Mouse (Mus musculus) heart, embryonic 15.5 days (tissue): ENCODE measurements around the gene Msx1. TPM values are rescaled to one million over a fixed set of nuclear protein-coding genes. Genes with fewer than 3 reads are reported as not detected.

ENCODE experiments used
- ATAC-seq: fragments of 200-750 bp; cut with Nextera tagmentation; replicated peaks from 2 replicates; pipeline ENCODE4 v1.8.0; 2017; ENCODE audit warnings: low read depth, moderate TSS enrichment; ENCODE audit not compliant: insufficient number of reproducible peaks, insufficient read depth, low FRiP score
- H3K27ac ChIP-seq: fragments of 300-500 bp; sonication (generic); 2 replicates; pipeline ENCODE4 v1.5.1; 2015; ENCODE audit warnings: mild to moderate bottlenecking, inconsistent platforms
- H3K27me3 ChIP-seq: fragments of 300-500 bp; sonication (generic); 2 replicates; pipeline ENCODE4 v1.6.1; 2015; ENCODE audit warnings: inconsistent platforms
- H3K36me3 ChIP-seq: fragments of 300-500 bp; sonication (generic); 2 replicates; pipeline ENCODE4 v1.6.1; 2015; ENCODE audit warnings: mild to moderate bottlenecking, inconsistent platforms
- H3K4me1 ChIP-seq: fragments of 300-500 bp; sonication (generic); replicated peaks from 2 replicates; pipeline ENCODE4 v1.6.1; 2015; ENCODE audit warnings: inconsistent platforms
- H3K4me2 ChIP-seq: fragments of 300-500 bp; sonication (generic); 2 replicates; pipeline ENCODE4 v1.6.1; 2015; ENCODE audit warnings: inconsistent platforms, mild to moderate bottlenecking, moderate library complexity
- H3K4me3 ChIP-seq: fragments of 300-500 bp; sonication (generic); 2 replicates; pipeline ENCODE4 v1.5.1; 2015; ENCODE audit warnings: mild to moderate bottlenecking, inconsistent platforms
- H3K9ac ChIP-seq: fragments of 300-500 bp; sonication (generic); 2 replicates; pipeline ENCODE4 v1.6.1; 2015; ENCODE audit warnings: mild to moderate bottlenecking, inconsistent platforms
- H3K9me3 ChIP-seq: fragments of 300-500 bp; sonication (generic); replicated peaks from 2 replicates; pipeline ENCODE4 v1.6.1; 2016; ENCODE audit warnings: inconsistent platforms
- WGBS: fragments of 180-500 bp; shearing (Covaris S2); methylation state at CpG from one replicate; pipeline ENCODE4 v1.1.7; 2015; ENCODE audit warnings: mixed read lengths; 5-methylcytosine and 5-hydroxymethylcytosine counted together
- polyA plus RNA-seq: library from polyadenylated mRNA; unstranded; fragments of >200 nt; fragmentation: Nextera tagmentation; extraction: Ambion mirVana; gene quantifications from 2 replicates; pipeline ENCODE4 v1.2.1, GENCODE M21; 2015

The Msx1 gene
- polyA plus RNA-seq, 1 experiment from 2014 or later, result 8.9 TPM

DNA sequence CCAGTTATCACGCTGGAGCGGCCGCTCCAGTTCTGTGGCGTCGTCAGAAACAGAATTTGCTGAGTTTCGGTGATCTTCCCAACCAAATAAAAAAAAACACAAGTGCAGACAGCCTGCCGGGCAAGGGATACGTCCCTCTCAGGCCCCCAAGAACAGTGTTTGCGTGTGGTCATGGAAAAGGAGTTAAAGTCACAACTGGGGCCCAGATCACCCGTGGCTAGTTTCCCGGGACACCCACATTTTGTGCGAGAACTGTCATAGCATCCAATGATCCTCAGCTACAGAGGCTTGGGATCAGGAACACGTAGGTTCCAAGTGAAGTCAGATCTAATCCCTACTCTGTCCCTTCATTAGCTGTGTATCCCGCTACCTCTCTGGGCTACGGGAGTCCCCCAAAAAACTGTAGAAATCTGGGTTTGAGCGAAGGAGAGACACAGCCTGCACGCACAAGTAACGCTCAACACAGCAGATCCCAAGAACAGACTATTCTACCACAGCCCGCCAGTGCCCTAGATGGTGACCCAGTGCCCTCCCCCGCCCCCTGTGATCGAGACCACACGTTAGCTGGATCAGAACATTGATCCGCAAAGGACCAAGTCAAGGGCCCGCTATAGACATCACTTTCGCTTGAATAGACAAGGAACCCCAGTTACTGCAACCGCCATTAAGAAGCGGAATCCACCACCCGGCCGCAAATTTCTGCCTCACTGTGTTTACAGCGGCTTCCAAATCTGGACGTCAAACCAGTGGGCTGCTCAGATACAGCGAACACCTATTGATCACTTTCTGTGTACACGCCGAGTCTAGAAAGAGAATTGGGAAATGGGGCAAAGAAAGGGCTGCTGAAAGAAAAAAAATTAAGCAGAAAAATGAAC lies 6.5 kb downstream of the Msx1 start:
- no peaks in the 10 kb centered on the region for H3K9me3 ChIP-seq
- peaks cover 95% of the 10 kb centered on the region for H3K27me3 ChIP-seq
- H3K36me3 ChIP-seq, result no peaks in the 10 kb centered on the region
- no peak overlapping the region for H3K9ac ChIP-seq
- no peak overlapping the region for H3K27ac ChIP-seq
- WGBS, result 6% methylated on average over 34 of the region's 34 CpGs
- H3K4me3 ChIP-seq, result peak overlapping the region; percentile 25; the same call in 1 of the 2 replicates
- ATAC-seq, result no peak
- peaks cover 19% of the 10 kb centered on the region for H3K4me1 ChIP-seq
- H3K4me2 ChIP-seq, result 0 out of 2 replicates have a peak overlapping the region, but pooled peaks have one; percentile 46

DNA sequence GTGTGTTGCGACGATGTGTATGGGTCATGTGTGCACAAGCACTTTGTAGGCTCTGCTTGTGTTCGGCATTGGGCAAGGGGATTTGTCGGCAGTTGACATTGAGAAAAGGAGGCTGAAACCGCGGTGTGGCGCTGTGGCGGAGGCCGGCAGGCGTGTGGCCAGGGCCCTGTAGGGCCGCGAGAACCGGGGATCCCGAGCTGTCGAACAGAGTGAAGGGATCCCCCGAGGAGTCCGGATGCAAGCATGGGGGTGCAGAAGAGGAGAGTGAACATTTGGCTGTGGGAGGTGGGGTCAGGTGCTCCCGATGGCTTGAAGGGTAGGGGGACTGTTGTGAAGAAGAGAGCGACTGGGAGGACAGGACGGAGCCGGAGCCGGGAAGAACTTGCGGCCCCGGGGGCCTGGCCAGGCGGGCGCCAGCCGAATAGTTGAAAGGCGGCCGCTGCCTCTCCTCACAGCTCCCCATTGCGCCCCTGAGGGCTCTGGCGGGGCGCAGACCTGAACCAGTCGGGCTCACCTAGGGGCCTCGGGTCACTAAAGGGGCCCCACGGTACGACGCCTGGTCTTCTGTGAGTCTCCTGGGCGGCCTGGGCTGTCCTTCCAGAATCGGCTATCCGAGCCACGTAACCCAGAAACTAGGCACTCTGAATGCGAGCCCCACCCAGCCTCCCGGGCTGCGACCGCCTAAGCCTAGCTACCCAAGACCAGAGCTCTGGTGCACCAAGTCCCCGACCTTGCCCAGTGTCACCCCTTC lies 7.3 kb downstream of the Msx1 start:
- H3K4me2 ChIP-seq, result peak overlapping the region; percentile 46
- no peak overlapping the region for H3K9ac ChIP-seq
- WGBS, result 2% methylated on average over 46 of the region's 46 CpGs
- 0 out of 2 replicates have a peak, but pooled peaks have one; percentile 36 for ATAC-seq
- H3K4me3 ChIP-seq, result peak overlapping the region; percentile 25
- H3K9me3 ChIP-seq, result no peaks in the 10 kb centered on the region
- no peak overlapping the region for H3K27ac ChIP-seq
- no peaks in the 10 kb centered on the region for H3K36me3 ChIP-seq
- H3K27me3 ChIP-seq, result peaks cover 87% of the 10 kb centered on the region
- H3K4me1 ChIP-seq, result peaks cover 16% of the 10 kb centered on the region

DNA sequence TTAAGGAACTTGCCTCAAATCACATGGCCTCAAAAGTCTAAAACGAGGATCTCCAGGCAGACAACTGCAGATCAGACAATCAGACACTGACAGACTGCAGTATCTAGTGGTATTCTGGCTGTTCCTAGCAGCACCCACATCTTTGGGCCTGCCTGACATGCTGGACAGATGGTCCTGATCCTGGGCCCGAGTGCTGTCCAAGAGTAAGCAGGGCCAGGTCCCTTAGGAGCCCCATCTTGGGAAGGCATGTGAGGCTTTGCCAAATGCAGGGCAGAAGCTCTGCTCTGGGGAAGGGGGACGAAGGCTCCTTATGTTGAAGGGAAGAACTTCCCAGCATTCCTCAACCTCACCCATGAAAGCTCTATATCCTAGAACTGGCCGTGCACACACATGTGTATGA lies 8.5 kb downstream of the Msx1 start:
- no peak overlapping the region for H3K9ac ChIP-seq
- WGBS, result 78% methylated on average over 4 of the region's 4 CpGs
- no peak for ATAC-seq
- H3K9me3 ChIP-seq, result no peaks in the 10 kb centered on the region
- H3K4me3 ChIP-seq, result no peak overlapping the region
- H3K4me1 ChIP-seq, result peaks cover 12% of the 10 kb centered on the region
- no peaks in the 10 kb centered on the region for H3K36me3 ChIP-seq
- H3K4me2 ChIP-seq, result no peak overlapping the region
- no peak overlapping the region for H3K27ac ChIP-seq
- H3K27me3 ChIP-seq, result peaks cover 75% of the 10 kb centered on the region

DNA sequence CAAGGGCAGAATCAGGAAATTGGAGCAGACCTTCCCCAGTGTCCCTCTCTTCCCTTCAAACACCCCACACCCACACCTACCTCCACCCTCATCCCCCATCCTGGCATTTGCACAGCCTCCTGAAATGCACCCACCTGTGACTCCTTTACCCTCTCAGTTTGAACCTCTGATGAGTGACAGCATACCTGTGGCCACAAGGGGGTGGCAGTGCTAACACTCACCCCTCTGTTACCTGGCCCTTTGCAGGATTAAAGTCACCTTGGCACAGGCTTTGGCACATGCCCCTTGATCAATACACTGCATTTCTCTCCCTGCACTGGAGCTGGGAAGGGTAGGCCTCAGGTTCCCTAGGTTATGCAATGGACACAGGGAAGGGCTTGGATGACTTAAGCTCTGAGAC lies 10.2 kb downstream of the Msx1 start:
- Histone ChIP-seq H3K27me3 (peaks cover 60% of the 10 kb centered on the region), H3K4me1 (peaks cover 12% of the 10 kb centered on the region), H3K9ac (no peak overlapping the region), H3K36me3 (no peaks in the 10 kb centered on the region), H3K4me2 (no peak overlapping the region), H3K4me3 (no peak overlapping the region), H3K27ac (no peak overlapping the region), H3K9me3 (no peaks in the 10 kb centered on the region)
- no peak for ATAC-seq

DNA sequence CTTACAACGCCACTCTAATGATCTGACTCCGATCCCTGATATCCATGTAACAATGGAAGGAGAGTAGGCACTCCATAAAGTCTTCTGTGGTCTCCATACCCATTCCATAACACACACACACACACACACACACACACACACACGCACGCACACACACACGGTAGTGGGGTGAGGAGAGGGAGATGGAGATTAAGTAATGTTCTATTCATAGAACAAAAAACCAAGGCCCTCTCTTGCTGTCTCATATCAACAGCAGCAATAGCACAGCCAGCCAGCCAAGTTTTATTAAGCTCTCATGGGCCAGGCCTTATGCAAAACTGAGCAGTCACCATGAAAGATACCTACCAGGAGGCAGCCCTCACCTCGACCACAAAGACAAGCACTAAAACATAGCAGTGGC lies 19.1 kb downstream of the Msx1 start:
- peak; percentile 43; the same call in 1 of the 2 replicates for ATAC-seq
- 53% methylated on average over 6 of the region's 6 CpGs for WGBS
- peaks cover 11% of the 10 kb centered on the region; the same call in 1 of the 2 replicates for H3K4me1 ChIP-seq
- no peak overlapping the region for H3K9ac ChIP-seq
- H3K36me3 ChIP-seq, result no peaks in the 10 kb centered on the region
- no peaks in the 10 kb centered on the region for H3K9me3 ChIP-seq
- no peak overlapping the region for H3K4me3 ChIP-seq
- peaks cover 5% of the 10 kb centered on the region; the same call in 1 of the 2 replicates for H3K27me3 ChIP-seq
- no peak overlapping the region; the same call in 1 of the 2 replicates for H3K27ac ChIP-seq
- no peak overlapping the region for H3K4me2 ChIP-seq

DNA sequence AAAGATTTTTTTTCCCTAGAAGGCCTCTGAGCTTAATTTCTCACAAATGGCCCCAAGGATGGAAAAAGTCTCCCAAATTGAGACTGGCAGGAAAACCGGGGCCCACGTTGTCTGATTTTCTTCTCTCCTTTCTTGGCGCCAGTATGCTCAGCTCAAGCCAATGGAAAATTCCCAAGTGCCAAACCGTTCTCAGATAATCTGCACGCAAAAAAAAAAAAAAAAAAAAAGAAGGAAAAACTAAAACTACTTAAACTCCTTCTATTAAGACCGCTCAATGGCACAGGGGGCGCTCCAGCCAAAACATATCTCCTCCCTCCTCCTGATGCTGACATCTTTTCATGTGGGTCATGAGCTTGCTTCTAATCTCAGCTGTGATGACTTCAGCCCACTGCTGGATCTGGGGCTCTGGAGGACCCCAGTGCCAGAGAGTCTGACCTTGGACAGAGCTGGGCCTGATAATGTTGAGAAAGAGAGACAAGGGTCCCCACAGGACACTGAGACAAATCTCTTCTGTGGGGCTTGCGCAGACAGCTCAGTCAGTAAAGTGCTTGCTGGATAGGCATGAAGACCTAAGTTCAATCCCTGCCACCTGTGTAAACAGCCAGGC lies 19.8 kb downstream of the Msx1 start:
- peaks cover 5% of the 10 kb centered on the region; the same call in 1 of the 2 replicates for H3K27me3 ChIP-seq
- ATAC-seq, result peak; percentile 54; the same call in 1 of the 2 replicates
- H3K4me3 ChIP-seq, result no peak overlapping the region
- WGBS, result 53% methylated on average over 8 of the region's 8 CpGs
- no peaks in the 10 kb centered on the region for H3K36me3 ChIP-seq
- no peak overlapping the region for H3K9ac ChIP-seq
- no peak overlapping the region for H3K27ac ChIP-seq
- H3K9me3 ChIP-seq, result no peaks in the 10 kb centered on the region
- H3K4me1 ChIP-seq, result peaks cover 11% of the 10 kb centered on the region; the same call in 1 of the 2 replicates
- no peak overlapping the region for H3K4me2 ChIP-seq

DNA sequence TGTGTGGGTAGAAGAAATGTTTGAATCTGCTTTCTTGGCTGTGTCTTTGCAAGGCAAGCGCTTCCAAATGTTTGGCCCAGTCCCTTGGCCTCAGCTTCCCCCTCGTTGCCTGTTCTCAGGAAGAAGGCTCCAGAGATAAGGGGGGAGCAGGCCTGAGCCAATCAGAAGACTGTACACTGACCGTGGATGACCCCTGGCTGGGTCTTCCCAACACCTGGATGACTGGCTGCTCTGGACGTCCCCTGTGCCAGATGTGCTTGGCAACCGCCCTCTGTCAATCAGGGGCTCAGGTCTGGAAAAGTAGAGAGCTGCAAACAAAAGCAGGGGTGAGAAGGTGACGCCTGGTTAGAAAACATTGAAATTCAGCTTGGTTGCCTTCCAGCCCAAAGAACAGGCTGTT lies 27.1 kb downstream of the Msx1 start:
- ATAC-seq, result no peak
- H3K4me2 ChIP-seq, result no peak overlapping the region
- no peaks in the 10 kb centered on the region for H3K9me3 ChIP-seq
- H3K9ac ChIP-seq, result no peak overlapping the region
- no peak overlapping the region for H3K4me3 ChIP-seq
- H3K27ac ChIP-seq, result no peak overlapping the region
- WGBS, result 63% methylated on average over 6 of the region's 6 CpGs
- H3K36me3 ChIP-seq, result no peaks in the 10 kb centered on the region
- H3K27me3 ChIP-seq, result no peaks in the 10 kb centered on the region
- no peaks in the 10 kb centered on the region for H3K4me1 ChIP-seq

DNA sequence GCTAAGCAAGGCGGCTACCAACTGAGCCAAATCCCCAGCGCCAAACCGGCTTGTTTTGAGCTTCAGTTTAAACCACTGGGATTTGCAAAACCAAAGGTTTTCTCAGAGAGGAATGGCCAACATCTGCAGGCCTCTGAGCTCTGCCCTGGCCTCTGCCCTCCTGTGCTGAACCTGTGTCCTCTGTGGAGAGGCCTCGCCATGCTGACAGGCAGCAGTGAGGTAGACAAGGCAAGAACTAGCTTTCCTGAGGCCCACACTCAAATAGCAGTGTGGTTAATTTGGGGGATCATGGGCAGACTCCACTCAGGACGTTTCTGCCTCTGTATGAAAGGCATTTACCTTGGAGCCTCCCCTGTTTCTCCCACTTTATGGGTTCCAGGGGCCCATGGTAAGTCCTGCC lies 27.6 kb downstream of the Msx1 start:
- no peak overlapping the region for H3K4me2 ChIP-seq
- no peaks in the 10 kb centered on the region for H3K27me3 ChIP-seq
- no peaks in the 10 kb centered on the region for H3K4me1 ChIP-seq
- no peak overlapping the region for H3K4me3 ChIP-seq
- no peak overlapping the region for H3K9ac ChIP-seq
- ATAC-seq, result no peak
- whole genome bisulfite sequencing, result 71% methylated on average over 5 of the region's 5 CpGs
- H3K36me3 ChIP-seq, result no peaks in the 10 kb centered on the region
- H3K9me3 ChIP-seq, result no peaks in the 10 kb centered on the region
- H3K27ac ChIP-seq, result no peak overlapping the region

DNA sequence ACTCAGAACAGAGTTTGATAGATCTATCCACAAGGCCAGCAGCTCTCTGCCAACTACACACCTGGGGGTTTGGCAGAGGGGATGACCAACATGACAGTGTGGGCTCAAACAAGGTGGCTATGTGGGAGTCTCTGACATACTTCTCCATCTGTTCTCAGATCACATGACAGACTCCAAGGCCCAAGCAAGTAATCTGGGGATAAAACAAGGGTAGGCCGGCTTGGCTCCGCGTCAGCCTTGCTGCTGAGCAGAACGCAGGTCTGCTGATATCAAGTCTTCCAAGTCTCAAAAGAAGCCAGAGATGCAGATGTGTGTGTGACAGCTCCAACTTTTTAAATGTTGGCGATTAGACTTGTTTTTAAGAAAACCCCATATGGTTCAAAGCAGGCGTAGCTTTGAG lies 28.7 kb downstream of the Msx1 start:
- Histone ChIP-seq H3K36me3 (no peaks in the 10 kb centered on the region), H3K27me3 (no peaks in the 10 kb centered on the region), H3K27ac (no peak overlapping the region), H3K4me3 (no peak overlapping the region), H3K4me2 (no peak overlapping the region), H3K9ac (no peak overlapping the region), H3K9me3 (no peaks in the 10 kb centered on the region), H3K4me1 (no peaks in the 10 kb centered on the region)
- ATAC-seq, result no peak
- 77% methylated on average over 6 of the region's 6 CpGs for WGBS

DNA sequence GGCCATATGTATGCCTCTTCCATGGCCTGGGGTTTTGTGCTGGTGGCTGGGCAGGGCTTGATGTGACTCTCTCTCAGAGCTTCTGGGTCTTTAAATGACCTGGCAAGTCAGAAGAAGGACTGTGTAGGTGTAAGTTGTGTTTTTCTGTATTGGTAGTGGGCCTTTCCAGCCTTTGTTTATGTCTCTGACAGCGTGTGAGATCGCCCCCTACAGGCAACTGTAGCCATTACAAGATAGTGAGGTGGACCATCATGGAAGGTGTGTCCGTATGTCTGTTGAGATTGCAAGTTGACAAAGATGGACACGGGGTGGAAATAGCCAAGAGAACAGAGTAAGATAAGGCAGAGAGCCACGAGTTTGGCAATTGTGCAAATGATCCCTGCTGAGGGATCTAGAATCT lies 32.2 kb downstream of the Msx1 start:
- 40% methylated on average over 5 of the region's 5 CpGs for WGBS
- no peak for ATAC-seq
- H3K4me2 ChIP-seq, result no peak overlapping the region
- no peaks in the 10 kb centered on the region for H3K36me3 ChIP-seq
- no peaks in the 10 kb centered on the region for H3K9me3 ChIP-seq
- no peaks in the 10 kb centered on the region for H3K4me1 ChIP-seq
- no peak overlapping the region for H3K4me3 ChIP-seq
- H3K27ac ChIP-seq, result no peak overlapping the region
- no peak overlapping the region for H3K9ac ChIP-seq
- no peaks in the 10 kb centered on the region for H3K27me3 ChIP-seq

DNA sequence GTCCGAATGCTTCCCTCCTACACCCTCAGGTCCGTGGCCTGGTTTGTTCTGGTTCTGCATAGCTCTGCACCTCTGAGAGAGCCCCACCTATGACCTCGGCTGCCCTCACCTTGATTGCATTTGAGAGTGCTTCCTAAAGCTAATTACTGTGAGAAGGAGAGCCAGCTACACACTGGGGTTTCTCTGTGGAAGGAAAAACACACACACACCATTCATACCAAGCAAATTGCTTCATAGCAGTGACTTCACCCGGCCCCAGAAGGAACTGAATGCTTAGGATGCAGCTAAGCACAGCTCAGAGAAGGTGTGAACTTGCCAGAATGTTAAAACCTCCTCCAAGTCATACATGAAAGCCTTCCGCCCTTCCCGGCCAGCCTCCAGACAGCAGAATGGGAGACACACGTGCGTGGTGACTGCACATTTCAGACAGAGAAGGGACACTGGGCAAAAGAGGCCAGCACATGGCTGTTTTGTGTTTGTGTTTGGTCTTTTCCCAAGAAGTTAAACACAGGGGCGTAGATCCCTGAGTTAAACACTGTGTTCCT lies 39.5 kb downstream of the Msx1 start:
- H3K27me3 ChIP-seq, result peaks cover 7% of the 10 kb centered on the region; the same call in 1 of the 2 replicates
- no peaks in the 10 kb centered on the region for H3K4me1 ChIP-seq
- H3K4me2 ChIP-seq, result no peak overlapping the region
- H3K27ac ChIP-seq, result no peak overlapping the region
- no peak overlapping the region for H3K4me3 ChIP-seq
- no peaks in the 10 kb centered on the region for H3K9me3 ChIP-seq
- H3K9ac ChIP-seq, result no peak overlapping the region
- no peaks in the 10 kb centered on the region for H3K36me3 ChIP-seq
- WGBS, result 63% methylated on average over 9 of the region's 9 CpGs
- no peak for ATAC-seq
